Mouse (Mus musculus): ENCODE measurements around the gene Sp3.

Gene Sp3

DNA sequence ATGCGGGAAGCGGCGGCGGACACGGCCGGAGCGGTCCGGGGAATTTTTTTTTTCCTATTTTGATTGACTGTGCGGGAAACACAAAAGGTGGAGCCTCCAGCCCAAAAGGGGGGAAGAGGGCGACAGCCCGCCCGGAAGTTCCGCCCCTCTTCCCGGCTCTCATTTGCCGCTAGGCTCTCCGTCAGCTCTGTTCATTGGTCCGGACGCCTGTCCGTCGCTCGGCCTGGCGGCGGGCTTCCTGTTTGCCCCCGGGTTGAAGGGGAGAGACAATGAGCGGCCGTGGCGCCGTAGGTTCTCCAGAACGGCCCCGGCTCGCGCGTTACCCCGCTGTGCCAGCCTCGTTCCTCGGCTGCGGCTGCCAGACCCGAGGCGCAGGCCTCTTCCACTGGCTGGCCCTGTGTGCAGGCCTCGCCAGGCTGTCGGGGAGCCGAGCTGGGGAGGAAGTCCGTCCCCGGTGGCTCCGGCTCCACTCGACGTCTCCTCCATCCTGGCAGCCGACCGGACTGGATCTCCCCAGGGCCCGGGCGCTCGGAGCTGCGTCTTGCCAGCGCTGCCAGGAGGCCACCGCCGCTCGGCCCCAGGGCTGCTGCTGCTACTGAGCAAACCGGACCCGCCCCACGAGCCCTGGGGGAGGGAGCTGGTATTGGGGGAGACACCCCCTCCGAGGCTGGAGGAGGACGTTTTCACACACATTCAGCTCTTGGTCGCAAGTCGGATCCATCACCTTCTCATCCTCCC is at the start of gene Sp3:
Gene Sp3, minus strand, starts transcription at position 110 of the 738 bp plus-strand sequence.
- POLR2A ChIA-PET, result interaction anchor here (0.6 to 3.9 kb wide), 67 partner anchors 8 to 1929 kb away, joined by 3 to 52 read pairs (median 5); partner anchors contain the start of genes Cir1 (in 2 of the 4), Scrn3 (in 2 of the 4), Atf2 (in 1 of the 4) and Cdca7 (in 1 of the 4)
- CTCF ChIA-PET, result interaction anchor here in 3 of 4 experiments (0.5 to 1.0 kb wide), 7 partner anchors 10 to 298 kb away, joined by 3 to 4 read pairs (median 3); no protein-coding TSS in a partner anchor

DNA sequence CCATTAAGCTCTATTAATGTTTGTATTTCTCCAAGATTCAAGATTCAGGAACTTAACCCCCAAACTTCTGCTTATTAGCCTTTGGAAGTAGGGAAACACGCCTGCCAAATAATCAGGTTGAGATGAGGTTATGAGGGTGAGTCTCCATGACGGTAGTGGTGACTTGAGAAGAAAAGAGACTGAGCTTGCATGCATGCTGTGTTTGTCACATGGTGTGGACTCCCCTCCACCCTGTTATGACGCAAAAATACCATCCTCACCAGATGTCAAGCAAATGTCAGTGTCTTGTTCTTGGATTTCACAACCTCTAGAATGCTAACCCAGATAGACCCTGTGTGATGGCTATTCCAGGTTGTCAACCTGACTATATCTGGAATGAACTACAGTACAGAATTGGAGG is 49.6 kb upstream of the Sp3 start:
- ChIA-PET CTCF (interaction anchor here in 1 of 4 experiments (0.5 kb wide), 1 partner anchor 61 kb away, joined by 4 read pairs; no protein-coding TSS in a partner anchor), POLR2A (interaction anchor here in 2 of 4 experiments (0.7 to 1.9 kb wide), 3 partner anchors 8 to 37 kb away, joined by 3 to 4 read pairs (median 4); no protein-coding TSS in a partner anchor)

DNA sequence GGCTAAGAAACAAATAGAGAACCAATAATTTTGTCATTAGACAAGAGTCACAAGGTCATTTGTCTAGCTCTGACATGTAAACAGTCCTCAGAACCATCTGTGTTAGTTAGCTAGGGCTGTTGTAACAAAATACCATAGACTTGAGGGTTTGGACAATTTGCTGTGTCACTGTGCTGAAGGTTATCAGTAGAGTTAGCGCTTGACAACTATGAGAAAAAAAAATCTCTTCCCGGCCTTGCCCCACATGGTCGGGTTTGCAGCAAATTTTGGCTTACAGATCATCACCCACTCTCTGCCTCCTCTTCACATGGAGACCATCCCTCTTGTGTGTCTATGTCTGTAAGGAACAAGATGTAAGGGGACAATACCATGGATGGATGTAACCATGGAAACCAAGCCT is 47.8 kb upstream of the Sp3 start:
- POLR2A ChIA-PET, result interaction anchor here in 3 of 4 experiments (0.6 to 1.9 kb wide), 11 partner anchors 9 to 552 kb away, joined by 3 to 6 read pairs (median 4); partner anchors contain the start of gene Cdca7 (in 1 of the 3)
- CTCF ChIA-PET, result no interaction called here

DNA sequence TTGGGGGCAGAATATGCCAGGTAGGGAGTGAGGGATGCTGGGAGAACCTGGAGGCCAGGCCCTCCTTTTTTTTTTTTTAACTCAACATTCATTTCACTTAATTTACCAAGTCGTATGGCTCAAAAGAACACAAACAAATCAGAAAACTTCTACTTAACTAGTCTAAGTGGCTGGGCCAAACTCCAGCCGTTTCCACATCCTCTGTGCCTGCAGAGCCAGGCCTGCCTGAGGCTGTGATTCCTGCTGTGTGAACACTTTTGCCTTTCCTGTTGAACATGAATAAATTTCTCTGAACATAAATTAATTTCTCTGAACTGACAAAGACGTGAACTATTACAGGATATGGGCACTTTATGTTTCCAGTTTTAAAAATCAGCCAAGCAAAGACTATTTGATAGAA is 46.9 kb upstream of the Sp3 start:
- ChIA-PET CTCF (no interaction called here), POLR2A (interaction anchor here in 1 of 4 experiments (0.7 to 1.0 kb wide), 2 partner anchors 44 to 1679 kb away, joined by 3 to 4 read pairs; no protein-coding TSS in a partner anchor)

DNA sequence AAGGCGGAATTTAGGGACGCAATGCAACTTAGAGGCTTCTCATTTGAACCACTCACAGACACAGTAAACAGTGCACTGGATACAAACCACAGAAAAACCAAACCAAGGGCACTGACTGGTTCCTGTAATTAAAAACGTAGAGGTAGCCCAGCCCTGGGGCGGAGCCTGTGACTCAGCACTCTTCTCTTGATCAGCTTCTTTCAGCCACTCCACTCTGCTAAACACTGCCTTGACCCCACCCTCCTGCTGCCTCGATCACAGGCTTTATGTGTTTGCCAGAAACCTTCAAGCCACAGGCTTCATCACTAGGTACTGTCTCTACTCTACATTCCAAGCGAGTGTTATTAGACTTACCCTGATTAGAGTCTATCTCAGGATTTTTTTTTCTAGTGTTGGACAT is 43.6 kb upstream of the Sp3 start:
- ChIA-PET POLR2A (interaction anchor here (0.6 to 5.3 kb wide), 46 partner anchors 9 to 725 kb away, joined by 3 to 58 read pairs (median 5); partner anchors contain the start of genes Sp3 (in 4 of the 4), Cir1 (in 1 of the 4), Gm11084 (in 1 of the 4) and Gpr155 (in 1 of the 4)), CTCF (no interaction called here)

DNA sequence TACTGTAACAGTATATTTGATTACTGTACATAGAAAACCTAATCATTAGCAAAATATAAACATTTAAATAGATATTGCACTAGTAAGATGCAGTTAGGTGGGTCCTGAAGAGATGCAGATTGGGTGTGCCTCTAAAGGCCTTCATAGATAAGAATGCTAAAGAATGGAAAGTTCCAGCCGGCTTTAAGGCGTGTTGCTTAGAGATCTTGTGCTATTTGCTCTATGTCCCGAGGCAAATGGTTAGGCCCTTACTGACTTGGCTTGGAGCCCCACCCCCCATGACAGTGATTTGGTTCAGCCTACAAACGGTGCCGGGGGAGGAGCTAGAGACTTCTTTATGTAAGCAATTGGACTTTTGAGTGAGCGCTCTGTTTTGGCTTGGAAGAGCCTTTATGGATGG is 40.8 kb upstream of the Sp3 start:
- CTCF ChIA-PET, result interaction anchor here in 2 of 4 experiments (0.6 to 0.7 kb wide), 2 partner anchors 16 to 24 kb away, joined by 3 read pairs; no protein-coding TSS in a partner anchor
- POLR2A ChIA-PET, result interaction anchor here (0.7 to 5.3 kb wide), 38 partner anchors 8 to 256 kb away, joined by 3 to 58 read pairs (median 4); partner anchors contain the start of gene Sp3 (in 4 of the 4)

DNA sequence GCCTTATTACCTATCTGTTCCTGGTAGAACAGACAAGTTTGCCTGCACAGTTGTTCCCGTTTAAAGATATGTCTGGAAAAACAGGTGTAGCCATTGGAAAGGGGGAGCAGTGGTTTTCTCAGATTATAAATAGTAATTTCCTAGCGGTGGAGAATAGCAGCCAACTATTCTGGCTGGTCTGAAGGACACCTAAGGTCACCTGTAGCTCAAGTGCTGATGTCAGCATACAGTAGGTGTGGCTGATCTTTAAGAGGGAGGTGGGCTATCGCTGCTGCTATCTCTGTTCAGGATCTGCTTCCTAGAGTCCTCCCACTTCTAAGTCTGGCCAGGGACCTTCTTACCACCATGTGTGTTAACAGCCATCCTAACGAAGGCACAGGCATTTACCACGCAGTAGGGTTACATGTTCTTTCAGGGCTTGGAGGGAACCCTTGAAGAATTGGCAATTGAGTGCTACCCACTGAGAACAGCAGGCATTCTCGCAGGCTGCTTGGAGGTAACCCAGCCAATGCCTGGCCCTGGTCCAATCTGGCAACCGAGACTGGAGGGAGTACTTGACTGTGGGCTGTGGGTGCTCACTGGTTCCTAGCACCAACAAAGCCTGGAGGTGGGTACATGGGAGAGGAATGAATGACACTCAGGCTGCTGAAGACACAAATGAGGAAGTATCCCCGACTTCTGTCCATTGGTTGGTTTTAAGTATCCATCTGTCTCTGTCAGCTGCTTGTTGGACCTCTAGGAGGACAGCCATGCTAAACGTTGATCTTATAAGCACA is 39.3 kb upstream of the Sp3 start:
- POLR2A ChIA-PET, result interaction anchor here in 3 of 4 experiments (1.0 to 1.6 kb wide), 6 partner anchors 15 to 39 kb away, joined by 3 to 7 read pairs (median 5); partner anchors contain the start of gene Sp3 (in 1 of the 3)
- CTCF ChIA-PET, result no interaction called here

DNA sequence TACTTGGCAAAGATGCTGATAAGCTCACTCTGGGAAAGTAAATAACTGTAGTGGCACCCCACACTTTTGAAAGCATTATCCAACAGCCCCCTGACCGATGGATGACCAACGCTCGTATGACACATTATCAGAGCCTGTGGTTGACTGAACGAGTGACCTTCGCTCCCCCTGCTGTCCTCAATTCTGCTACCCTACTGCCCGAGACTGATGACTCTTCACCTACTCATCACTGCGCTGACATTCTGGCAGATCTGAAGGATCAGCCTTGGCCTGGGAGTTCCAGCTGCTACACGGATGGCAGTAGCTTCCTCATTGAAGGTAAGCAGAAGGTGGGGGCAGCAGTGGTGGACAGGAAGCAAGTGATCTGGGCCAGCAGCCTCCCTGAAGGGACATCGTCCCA is 33.8 kb upstream of the Sp3 start:
- ChIA-PET CTCF (interaction anchor here in 1 of 4 experiments (0.6 kb wide), 1 partner anchor 26 kb away, joined by 3 read pairs; no protein-coding TSS in a partner anchor), POLR2A (interaction anchor here in 2 of 4 experiments (0.8 to 2.2 kb wide), 4 partner anchors 10 to 34 kb away, joined by 3 to 11 read pairs (median 4); partner anchors contain the start of gene Sp3 (in 1 of the 2))

DNA sequence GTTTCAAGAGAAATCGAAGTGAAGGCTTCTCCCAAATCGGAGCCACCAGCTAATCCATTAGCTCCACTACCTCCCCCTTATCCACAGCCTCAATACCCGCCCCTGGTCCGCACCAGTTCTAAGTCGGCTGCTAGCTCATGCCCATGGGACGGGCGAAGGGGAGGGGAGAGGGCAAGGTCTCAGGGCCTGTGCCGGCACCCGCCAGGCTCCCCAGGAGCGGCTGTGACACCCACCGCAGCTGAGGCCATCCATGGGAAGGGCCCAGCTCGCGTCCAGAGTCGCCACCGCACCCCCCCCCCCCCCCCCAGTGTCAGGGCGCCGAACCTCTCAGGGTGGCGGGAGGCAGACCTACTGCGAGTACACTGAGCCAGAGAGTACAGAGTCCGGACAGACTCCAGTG is 32.4 kb upstream of the Sp3 start:
- ChIA-PET CTCF (interaction anchor here in 1 of 4 experiments (0.6 kb wide), 1 partner anchor 83 kb away, joined by 4 read pairs; no protein-coding TSS in a partner anchor), POLR2A (interaction anchor here in 3 of 4 experiments (0.7 to 1.4 kb wide), 11 partner anchors 9 to 184 kb away, joined by 3 to 7 read pairs (median 4); no protein-coding TSS in a partner anchor)

DNA sequence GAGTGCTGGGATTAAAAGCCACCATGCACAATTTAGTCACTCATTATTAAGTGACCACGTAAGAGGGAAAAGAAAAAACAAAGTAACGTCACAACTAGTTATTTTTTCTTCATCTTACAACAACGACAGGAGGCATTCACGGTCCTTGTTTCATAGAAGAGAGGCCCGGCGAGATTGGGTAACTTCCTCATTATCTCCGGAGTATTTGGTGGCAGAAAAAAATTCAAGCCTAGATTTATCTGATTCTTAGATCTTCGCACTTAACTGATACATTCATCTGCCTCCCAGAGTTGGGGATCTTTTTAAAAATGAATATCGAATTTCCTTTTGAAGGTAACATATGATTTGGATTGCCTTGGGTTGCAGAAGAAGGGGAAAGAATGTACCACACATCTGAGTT is 27.2 kb upstream of the Sp3 start:
- CTCF ChIA-PET, result no interaction called here
- POLR2A ChIA-PET, result interaction anchor here in 1 of 4 experiments (0.6 kb wide), 1 partner anchor 31 kb away, joined by 3 read pairs; no protein-coding TSS in a partner anchor

DNA sequence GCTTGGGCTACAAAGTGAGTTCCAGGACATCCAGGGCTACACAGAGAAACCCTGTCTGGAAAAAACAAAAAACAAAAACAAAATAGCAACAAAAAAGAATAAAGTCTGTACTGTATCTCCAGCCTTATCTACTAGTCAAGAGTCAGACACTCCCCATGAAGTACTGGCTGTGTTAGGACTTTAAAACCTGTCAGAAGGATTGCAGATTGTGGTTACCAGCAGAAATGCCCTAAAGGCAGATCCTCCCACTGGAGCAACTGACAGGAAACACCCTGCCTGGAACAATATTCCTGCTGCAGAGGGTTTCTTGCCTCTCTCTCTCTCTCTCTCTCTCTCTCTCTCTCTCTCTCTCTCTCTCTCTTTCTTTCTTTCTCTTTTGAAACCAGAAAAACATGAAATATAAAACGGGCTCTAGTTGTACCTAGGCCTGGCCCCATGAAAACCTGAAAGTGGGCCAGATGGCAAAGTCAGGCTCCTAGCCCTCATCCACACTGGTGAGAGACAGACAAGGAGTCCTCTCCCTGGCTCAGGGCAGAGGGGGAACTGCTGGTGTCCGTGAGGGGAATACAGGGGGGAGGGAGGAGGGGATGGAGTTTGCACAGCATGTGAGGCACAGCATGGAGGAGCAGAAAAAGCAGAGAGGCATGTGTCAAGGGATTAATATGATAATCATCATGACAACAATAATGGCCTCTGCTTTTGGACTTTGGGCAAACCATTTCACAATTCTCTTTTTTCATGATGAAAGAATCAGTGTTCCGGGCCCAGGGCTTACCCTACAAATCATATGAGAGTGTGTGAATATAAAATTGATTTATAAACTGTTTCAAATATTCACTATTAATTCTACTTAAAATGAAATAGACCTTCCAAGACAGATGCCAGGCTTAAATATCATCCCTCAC is 25.6 kb upstream of the Sp3 start:
- ChIA-PET CTCF (no interaction called here), POLR2A (interaction anchor here in 1 of 4 experiments (0.7 kb wide), 1 partner anchor 9 kb away, joined by 3 read pairs; no protein-coding TSS in a partner anchor)

DNA sequence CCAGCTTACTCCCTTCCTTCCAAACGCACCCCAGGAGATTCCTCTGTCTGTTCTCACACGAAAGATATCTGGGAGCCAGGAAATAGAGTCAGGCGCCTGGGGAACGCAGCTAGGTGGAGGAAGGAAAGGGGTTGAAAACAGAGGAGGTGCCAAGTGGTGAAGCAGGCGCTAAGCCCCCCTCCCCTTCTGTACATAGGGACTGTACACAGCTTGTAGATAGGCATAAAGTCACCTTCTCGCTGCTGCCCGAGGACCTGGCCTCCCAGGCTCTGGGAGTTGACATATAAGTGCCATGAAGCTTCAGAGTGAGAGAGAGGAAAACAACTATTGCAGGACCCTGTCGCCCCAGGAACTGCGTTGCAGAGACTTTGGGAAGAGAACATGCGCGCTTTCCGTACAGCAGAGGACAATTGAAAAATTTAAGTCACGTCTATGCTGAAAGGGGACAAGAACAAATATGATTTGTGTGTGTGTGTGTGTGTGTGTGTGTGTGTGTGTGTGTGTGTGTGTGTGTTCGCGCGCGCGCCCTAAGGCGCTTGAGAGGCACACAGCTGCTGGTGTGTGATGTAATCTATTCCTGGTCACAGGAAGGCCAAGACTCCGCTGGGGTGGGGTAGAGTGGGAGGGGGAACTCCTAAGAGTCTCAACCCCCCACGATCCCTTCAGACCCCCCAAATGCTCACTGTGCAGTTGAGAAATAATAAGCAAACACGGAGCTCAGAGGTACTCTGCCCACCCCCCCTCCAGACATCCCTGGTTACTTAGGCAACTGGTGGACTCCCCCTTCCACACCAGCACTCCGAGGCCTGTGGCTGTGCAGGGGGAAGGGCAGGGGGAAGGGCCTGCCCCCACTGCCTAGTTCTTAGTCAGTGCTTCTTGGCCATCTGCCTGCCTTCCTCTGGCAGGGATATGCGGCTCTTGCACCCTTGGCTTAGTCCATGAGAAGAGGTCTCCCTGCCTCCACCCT is 23.8 kb upstream of the Sp3 start:
- CTCF ChIA-PET, result interaction anchor here in 2 of 4 experiments (0.6 to 0.8 kb wide), 2 partner anchors 54 to 274 kb away, joined by 3 read pairs; no protein-coding TSS in a partner anchor
- POLR2A ChIA-PET, result interaction anchor here in 3 of 4 experiments (0.6 to 4.0 kb wide), 41 partner anchors 8 to 1210 kb away, joined by 3 to 19 read pairs (median 4); partner anchors contain the start of gene Sp3 (in 3 of the 3)

DNA sequence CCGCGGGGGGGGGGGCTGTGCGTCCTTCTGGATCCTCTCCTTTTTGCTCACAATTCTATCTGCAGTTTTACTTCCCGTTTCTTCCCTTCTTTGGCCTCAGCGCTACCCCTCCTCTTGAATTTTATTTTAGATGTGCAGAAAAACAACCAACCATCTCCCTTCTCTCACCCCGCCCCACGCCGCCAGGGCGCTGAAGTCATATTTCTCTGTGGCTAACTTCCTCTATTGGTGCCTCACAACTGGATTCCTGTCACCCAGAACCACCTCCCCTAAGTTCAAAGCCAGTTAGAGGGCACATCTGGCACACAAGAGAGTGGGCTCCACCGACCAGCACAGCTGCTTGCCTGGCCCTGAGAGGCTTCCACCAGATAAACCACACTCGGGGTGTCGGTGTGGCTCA is 22.8 kb upstream of the Sp3 start:
- CTCF ChIA-PET, result interaction anchor here in 1 of 4 experiments (0.6 kb wide), 1 partner anchor 53 kb away, joined by 3 read pairs; no protein-coding TSS in a partner anchor
- POLR2A ChIA-PET, result interaction anchor here in 3 of 4 experiments (0.6 to 4.0 kb wide), 19 partner anchors 8 to 61 kb away, joined by 3 to 19 read pairs (median 8); partner anchors contain the start of gene Sp3 (in 2 of the 3)

DNA sequence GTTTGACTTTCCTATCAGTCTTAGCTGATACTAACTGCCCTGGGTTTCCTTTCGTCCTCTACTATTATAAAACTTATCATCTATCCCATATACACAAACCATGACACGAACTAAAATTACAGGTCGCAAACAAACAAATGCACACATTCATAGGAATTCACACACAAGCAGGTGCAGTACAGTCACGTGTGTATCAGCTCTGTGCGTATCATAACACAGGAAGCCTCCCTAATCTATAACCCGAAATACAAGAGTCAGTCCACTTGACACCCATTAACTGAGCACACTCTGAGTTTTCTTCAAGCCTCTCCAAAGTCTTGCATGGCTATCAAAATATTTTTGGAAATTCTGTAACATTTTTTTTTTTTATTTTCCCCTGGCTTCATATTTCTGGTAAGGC is 22.2 kb upstream of the Sp3 start:
- ChIA-PET CTCF (no interaction called here), POLR2A (interaction anchor here in 3 of 4 experiments (0.6 to 4.0 kb wide), 10 partner anchors 9 to 62 kb away, joined by 3 to 19 read pairs (median 6); partner anchors contain the start of gene Sp3 (in 1 of the 3))

DNA sequence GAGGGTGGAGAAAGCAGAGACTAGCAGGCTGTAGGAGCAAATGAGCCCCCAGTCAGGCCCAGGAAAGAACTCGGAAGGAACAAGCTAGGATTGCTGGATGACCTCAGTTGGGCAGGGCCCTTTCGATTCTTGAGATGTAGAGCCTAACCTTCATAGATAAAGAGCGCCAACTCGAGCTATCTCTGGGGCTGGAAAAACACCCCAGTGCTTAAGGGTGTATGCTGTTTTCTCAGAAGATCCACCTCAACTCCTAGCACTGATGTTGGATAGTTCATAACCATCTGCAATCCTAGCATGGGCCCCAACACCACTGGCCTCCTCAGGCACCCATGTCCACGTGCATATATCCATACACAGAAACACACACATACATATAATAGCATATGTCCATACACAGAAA is 21.7 kb upstream of the Sp3 start:
- CTCF ChIA-PET, result no interaction called here
- POLR2A ChIA-PET, result interaction anchor here in 3 of 4 experiments (0.6 to 4.0 kb wide), 7 partner anchors 9 to 31 kb away, joined by 3 to 19 read pairs (median 7); partner anchors contain the start of gene Sp3 (in 1 of the 3)

DNA sequence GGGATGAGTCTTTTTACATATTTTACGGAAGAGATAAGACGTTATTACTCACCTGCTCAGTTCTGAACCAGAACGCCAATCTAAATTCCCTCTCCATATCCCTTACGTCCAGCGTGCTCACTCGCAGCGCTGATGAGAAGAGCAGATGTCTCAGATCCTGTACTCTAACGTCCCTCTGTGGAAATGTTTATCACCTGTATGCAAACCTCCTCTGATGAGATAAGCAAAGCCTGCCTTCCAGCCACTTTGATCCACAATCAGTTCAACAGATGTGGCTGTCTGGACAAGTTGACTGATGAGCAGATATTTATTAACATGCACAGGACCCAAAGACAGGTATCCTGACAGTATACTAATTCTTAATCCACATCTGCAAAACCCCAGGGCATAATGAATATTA is 19.9 kb upstream of the Sp3 start:
- ChIA-PET POLR2A (no interaction called here), CTCF (no interaction called here)

All from embryonic stem cell, embryonic (primary cell).